Mouse (Mus musculus): ENCODE results near the gene Rbm4.
A peak's percentile ranks its signal among the peaks of the same experiment; 100 is the strongest.
"Not testable (repeated sequence)": the region's sequence is repeated elsewhere in the genome, so short reads cannot be mapped to it uniquely, and the experiment has no call there.

Gene Rbm4

GRCm38 (mm10) chr19:4797846-4798245, 4.1 kb upstream of the Rbm4 start:
- no peak for DNase-seq (ENCODE audit: extremely low read depth, low read depth)

- no peak for DNase-seq (ENCODE audit: extremely low read depth, low read depth)
Measured at GRCm38 (mm10) chr19:4795929-4796328, 2.2 kb upstream of the Rbm4 start.

- DNase-seq (ENCODE audit: extremely low read depth, low read depth): no peak
Measured at GRCm38 (mm10) chr19:4793281-4793830, 345 bp downstream of the Rbm4 start.

GRCm38 (mm10) chr19:4786313-4786712, 7.4 kb downstream of the Rbm4 start:
- no peak for DNase-seq (ENCODE audit: extremely low read depth, low read depth)

GRCm38 (mm10) chr19:4785206-4785605, 8.5 kb downstream of the Rbm4 start:
- no peak for DNase-seq (ENCODE audit: extremely low read depth, low read depth)

- DNase-seq (ENCODE audit: extremely low read depth, low read depth): no peak
Measured at GRCm38 (mm10) chr19:4782891-4783290, 10.8 kb downstream of the Rbm4 start.

GRCm38 (mm10) chr19:4772785-4773184, 20.9 kb downstream of the Rbm4 start:
- no peak for DNase-seq (ENCODE audit: extremely low read depth, low read depth)

- no peak for DNase-seq (ENCODE audit: extremely low read depth, low read depth)
Measured at GRCm38 (mm10) chr19:4767507-4768148, 26.1 kb downstream of the Rbm4 start.

GRCm38 (mm10) chr19:4762876-4763275, 30.8 kb downstream of the Rbm4 start:
- no peak for DNase-seq (ENCODE audit: extremely low read depth, low read depth)

- not testable (repeated sequence) for DNase-seq (ENCODE audit: extremely low read depth, low read depth)
Measured at GRCm38 (mm10) chr19:4760544-4760943, 33.2 kb downstream of the Rbm4 start.

- DNase-seq (ENCODE audit: extremely low read depth, low read depth): no peak
Measured at GRCm38 (mm10) chr19:4756921-4757320, 36.8 kb downstream of the Rbm4 start.

GRCm38 (mm10) chr19:4756193-4756911, 37.3 kb downstream of the Rbm4 start, which contains the start of gene Rbm4b:
TSS of gene Rbm4b (plus strand) at chr19:4756497.
- peak; percentile 69 for DNase-seq (ENCODE audit: extremely low read depth, low read depth)

- peak; percentile 73 for DNase-seq (ENCODE audit: extremely low read depth, low read depth)
Measured at GRCm38 (mm10) chr19:4755565-4756192, 38.0 kb downstream of the Rbm4 start.

- no peak for DNase-seq (ENCODE audit: extremely low read depth, low read depth)
Measured at GRCm38 (mm10) chr19:4749975-4750374, 43.7 kb downstream of the Rbm4 start.

- no peak for DNase-seq (ENCODE audit: extremely low read depth, low read depth)
Measured at GRCm38 (mm10) chr19:4748493-4748892, 45.2 kb downstream of the Rbm4 start.

GRCm38 (mm10) chr19:4747631-4748312, 45.9 kb downstream of the Rbm4 start:
- DNase-seq (ENCODE audit: extremely low read depth, low read depth): no peak

GRCm38 (mm10) chr19:4746611-4747010, 47.1 kb downstream of the Rbm4 start:
- no peak for DNase-seq (ENCODE audit: extremely low read depth, low read depth)

GRCm38 (mm10) chr19:4745681-4746080, 48.0 kb downstream of the Rbm4 start:
- no peak for DNase-seq (ENCODE audit: extremely low read depth, low read depth)

- DNase-seq (ENCODE audit: extremely low read depth, low read depth): no peak
Measured at GRCm38 (mm10) chr19:4745057-4745456, 48.6 kb downstream of the Rbm4 start.

- DNase-seq (ENCODE audit: extremely low read depth, low read depth): no peak
Measured at GRCm38 (mm10) chr19:4744026-4744425, 49.7 kb downstream of the Rbm4 start.

- DNase-seq (ENCODE audit: extremely low read depth, low read depth): no peak
Measured at GRCm38 (mm10) chr19:4743524-4743923, 50.2 kb downstream of the Rbm4 start.

GRCm38 (mm10) chr19:4742229-4742628, 51.5 kb downstream of the Rbm4 start:
- DNase-seq (ENCODE audit: extremely low read depth, low read depth): no peak

Data from MEL-GATA-1-ER (cell line).